Mouse (Mus musculus) forebrain, embryonic 11.5 days (tissue): ENCODE measurements around the gene Tmod4. TPM values are rescaled to one million over a fixed set of nuclear protein-coding genes. Genes with fewer than 3 reads are reported as not detected.
"Not testable (repeated sequence)": the region's sequence is repeated elsewhere in the genome, so short reads cannot be mapped to it uniquely, and the experiment has no call there.

Experiments used
- ATAC-seq: fragments of 200-750 bp; cut with Nextera tagmentation; replicated peaks from 2 replicates; pipeline ENCODE4 v1.8.0; 2017; ENCODE audit warnings: moderate TSS enrichment; ENCODE audit not compliant: low FRiP score
- DNase-seq: peaks from one replicate; pipeline ENCODE4 v3.0.0-alpha.2; 2017; ENCODE audit warnings: low spot score
- H3K27ac ChIP-seq: fragments of 300-500 bp; sonication (generic); 2 replicates; pipeline ENCODE4 v1.5.1; 2014; ENCODE audit warnings: low read depth, low read length
- H3K27me3 ChIP-seq: fragments of 300-500 bp; sonication (generic); 2 replicates; pipeline ENCODE4 v1.6.1; 2014; ENCODE audit warnings: mild to moderate bottlenecking, low read length, mixed read lengths; ENCODE audit not compliant: control insufficient read depth, insufficient read depth
- H3K36me3 ChIP-seq: fragments of 300-500 bp; sonication (generic); 2 replicates; pipeline ENCODE4 v1.6.1; 2014; ENCODE audit warnings: mild to moderate bottlenecking, low read length, moderate library complexity, mixed read lengths; ENCODE audit not compliant: control insufficient read depth, insufficient read depth
- H3K4me1 ChIP-seq: fragments of 300-500 bp; sonication (generic); replicated peaks from 2 replicates; pipeline ENCODE4 v1.6.1; 2014; ENCODE audit warnings: low read length, mixed read lengths; ENCODE audit not compliant: control insufficient read depth, insufficient read depth
- H3K4me2 ChIP-seq: fragments of 300-500 bp; sonication (generic); 2 replicates; pipeline ENCODE4 v1.6.1; 2014; ENCODE audit warnings: low read depth, mild to moderate bottlenecking, low read length, moderate library complexity, mixed read lengths; ENCODE audit not compliant: severe bottlenecking
- H3K4me3 ChIP-seq: fragments of 300-500 bp; sonication (generic); 2 replicates; pipeline ENCODE4 v1.5.1; 2014; ENCODE audit warnings: low read depth, low read length
- H3K9ac ChIP-seq: fragments of 300-500 bp; sonication (generic); 2 replicates; pipeline ENCODE4 v1.6.1; 2014; ENCODE audit warnings: low read length
- H3K9me3 ChIP-seq: fragments of 300-500 bp; sonication (generic); 2 replicates; pipeline ENCODE4 v1.6.1; 2016; ENCODE audit warnings: low read length, mixed read lengths; ENCODE audit not compliant: control insufficient read depth
- WGBS: fragments of 180-500 bp; shearing (Covaris S2); extraction: QIAGEN DNeasy Blood & Tissue Kit; methylation state at CpG from one replicate; pipeline ENCODE4 v1.1.7; 2014; 5-methylcytosine and 5-hydroxymethylcytosine counted together
- polyA plus RNA-seq: library from polyadenylated mRNA; unstranded; fragments of >200 nt; fragmentation: Nextera tagmentation; extraction: Ambion mirVana; gene quantifications from 2 replicates; pipeline ENCODE4 v1.2.1, GENCODE M21; 2014

Gene Tmod4
- polyA plus RNA-seq, 1 experiment from 2014 or later, result 0.75 TPM

GRCm38 (mm10) chr3:95110911-95111726, 13.2 kb upstream of the Tmod4 start, which contains the start of gene Vps72:
Gene Vps72, plus strand, starts transcription at chr3:95111022.
- H3K9ac ChIP-seq, result peak within 1 kb of the TSS; percentile 94
- H3K4me2 ChIP-seq, result peak within 1 kb of the TSS; percentile 39
- H3K36me3 ChIP-seq, result no peaks in the 10 kb centered on the region; the same call in 1 of the 2 replicates
- peak within 1 kb of the TSS; percentile 96 for H3K27ac ChIP-seq
- no peaks in the 10 kb centered on the region for H3K27me3 ChIP-seq
- peak within 1 kb of the TSS; percentile 72 for H3K4me3 ChIP-seq
- peaks cover 7% of the 10 kb centered on the region for H3K4me1 ChIP-seq
- ATAC-seq (peak; percentile 78), DNase-seq (peak; percentile 93)
- no peaks in the 10 kb centered on the region for H3K9me3 ChIP-seq
- under 1% methylated on average over 53 of the region's 54 CpGs for WGBS

DNA sequence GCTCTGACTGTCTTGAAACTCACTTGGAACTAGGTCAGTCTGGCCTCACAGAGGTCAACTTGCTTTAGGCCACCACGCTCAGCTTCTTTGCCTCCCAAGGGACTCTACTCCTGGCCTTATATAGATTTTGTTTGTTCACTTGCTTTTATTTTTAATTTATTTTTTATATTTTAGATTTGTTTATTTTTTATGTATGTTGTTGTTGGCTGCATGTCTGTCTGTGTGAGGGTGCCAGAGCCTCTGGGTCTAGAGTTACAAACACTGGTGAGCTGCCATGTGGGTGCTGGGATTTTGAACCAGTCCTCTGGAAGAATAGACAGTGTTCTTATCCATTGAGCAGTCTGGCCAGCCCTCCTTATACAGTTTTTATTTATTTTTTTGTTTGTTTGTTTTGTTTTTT, 11.5 kb upstream of the Tmod4 start:
- WGBS, result 97% methylated on average over 1 of the region's 1 CpGs
- no peaks in the 10 kb centered on the region for H3K27me3 ChIP-seq
- no peak overlapping the region for H3K4me3 ChIP-seq
- no peak for ATAC-seq
- peaks cover 7% of the 10 kb centered on the region for H3K4me1 ChIP-seq
- no peaks in the 10 kb centered on the region; the same call in 1 of the 2 replicates for H3K36me3 ChIP-seq
- H3K27ac ChIP-seq, result no peak overlapping the region
- H3K9me3 ChIP-seq, result no peaks in the 10 kb centered on the region
- H3K9ac ChIP-seq, result no peak overlapping the region
- DNase-seq, result no peak
- H3K4me2 ChIP-seq, result peak overlapping the region; percentile 40; the same call in 1 of the 2 replicates

GRCm38 (mm10) chr3:95117751-95118150, 6.5 kb upstream of the Tmod4 start:
- Histone ChIP-seq H3K4me3 (no peak overlapping the region), H3K9ac (no peak overlapping the region), H3K4me2 (no peak overlapping the region), H3K36me3 (peaks cover 28% of the 10 kb centered on the region), H3K27ac (no peak overlapping the region), H3K9me3 (no peaks in the 10 kb centered on the region), H3K27me3 (no peaks in the 10 kb centered on the region), H3K4me1 (no peaks in the 10 kb centered on the region)
- DNase-seq (no peak), ATAC-seq (no peak)
- WGBS, result 88% methylated on average over 2 of the region's 2 CpGs

GRCm38 (mm10) chr3:95121580-95121979, 2.7 kb upstream of the Tmod4 start:
- ATAC-seq, result no peak

GRCm38 (mm10) chr3:95124972-95125371, 696 bp downstream of the Tmod4 start:
- no peaks in the 10 kb centered on the region for H3K4me1 ChIP-seq
- H3K4me3 ChIP-seq, result no peak overlapping the region
- DNase-seq (no peak), ATAC-seq (no peak)
- H3K36me3 ChIP-seq, result peaks cover 19% of the 10 kb centered on the region
- no peak overlapping the region for H3K27ac ChIP-seq
- H3K9ac ChIP-seq, result no peak overlapping the region
- H3K27me3 ChIP-seq, result no peaks in the 10 kb centered on the region
- WGBS, result 68% methylated on average over 5 of the region's 5 CpGs
- H3K9me3 ChIP-seq, result no peaks in the 10 kb centered on the region
- H3K4me2 ChIP-seq, result no peak overlapping the region

More at GRCm38 (mm10) chr3:95121580-95121979, 2.7 kb upstream of the Tmod4 start:
- H3K9ac ChIP-seq, result no peak overlapping the region
- no peaks in the 10 kb centered on the region for H3K27me3 ChIP-seq
- no peaks in the 10 kb centered on the region for H3K9me3 ChIP-seq
- no peak for DNase-seq
- peaks cover 28% of the 10 kb centered on the region for H3K36me3 ChIP-seq
- no peaks in the 10 kb centered on the region for H3K4me1 ChIP-seq
- H3K4me2 ChIP-seq, result no peak overlapping the region
- WGBS, result 90% methylated on average over 6 of the region's 6 CpGs
- no peak overlapping the region for H3K27ac ChIP-seq
- H3K4me3 ChIP-seq, result no peak overlapping the region

DNA sequence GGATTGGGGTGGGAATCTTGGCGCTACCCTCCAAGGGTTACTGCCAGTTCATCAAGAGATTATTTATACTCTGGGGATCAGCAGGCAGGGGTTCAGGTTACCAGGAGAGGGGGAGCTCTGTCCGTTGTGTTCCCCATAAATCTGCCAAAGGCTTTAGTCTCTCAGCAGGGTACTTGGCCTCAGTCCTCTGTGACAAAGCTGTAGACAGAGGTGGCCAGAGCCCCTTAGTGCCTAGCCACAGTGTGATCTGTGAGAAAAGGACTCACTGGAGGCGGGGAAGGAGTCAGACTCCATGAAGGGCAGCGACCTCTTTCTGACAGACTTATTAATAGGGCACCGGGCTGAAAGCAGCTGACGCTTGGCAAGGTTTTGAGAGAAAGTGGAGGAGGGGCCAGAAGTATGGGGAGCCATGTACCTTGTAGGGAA, 5.0 kb downstream of the Tmod4 start:
- ATAC-seq (no peak), DNase-seq (no peak)
- no peak overlapping the region for H3K4me3 ChIP-seq
- no peak overlapping the region for H3K4me2 ChIP-seq
- H3K27me3 ChIP-seq, result no peaks in the 10 kb centered on the region
- 0 out of 2 replicates have a peak, but pooled peaks cover 5% of the 10 kb centered on the region for H3K4me1 ChIP-seq
- WGBS, result 50% methylated on average over 6 of the region's 6 CpGs
- H3K9ac ChIP-seq, result no peak overlapping the region
- H3K9me3 ChIP-seq, result no peaks in the 10 kb centered on the region
- H3K36me3 ChIP-seq, result no peaks in the 10 kb centered on the region; the same call in 1 of the 2 replicates
- no peak overlapping the region for H3K27ac ChIP-seq

- Histone ChIP-seq H3K27me3 (no peaks in the 10 kb centered on the region), H3K4me3 (no peak overlapping the region), H3K4me2 (no peak overlapping the region), H3K9me3 (no peaks in the 10 kb centered on the region), H3K4me1 (0 out of 2 replicates have a peak, but pooled peaks cover 5% of the 10 kb centered on the region), H3K27ac (no peak overlapping the region), H3K9ac (no peak overlapping the region), H3K36me3 (no peaks in the 10 kb centered on the region; the same call in 1 of the 2 replicates)
- WGBS, result 89% methylated on average over 5 of the region's 5 CpGs
- ATAC-seq (no peak), DNase-seq (no peak)
Observed at GRCm38 (mm10) chr3:95130081-95130480, 5.8 kb downstream of the Tmod4 start.

DNA sequence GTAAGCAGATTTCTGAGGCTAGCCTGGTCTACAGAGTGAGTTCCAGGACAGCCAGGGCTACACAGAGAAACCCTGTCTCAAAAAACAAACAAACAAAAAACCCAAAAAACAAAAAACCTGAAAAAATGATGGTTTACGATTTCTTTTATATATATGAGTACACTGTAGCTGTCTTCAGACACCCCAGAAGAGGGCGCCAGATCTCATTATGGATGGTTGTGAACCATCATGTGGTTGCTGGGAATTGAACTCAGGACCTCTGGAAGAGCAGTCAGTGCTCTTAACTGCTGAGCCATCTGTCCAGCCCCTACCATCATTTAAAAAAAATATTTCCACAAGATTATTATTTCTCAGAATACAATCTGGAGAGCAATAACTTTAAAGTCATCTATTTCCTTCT, 8.1 kb downstream of the Tmod4 start:
- not testable (repeated sequence) for ATAC-seq, H3K4me3 ChIP-seq
- 75% methylated on average over 2 of the region's 2 CpGs for WGBS

More for the DNA sequence above, 8.1 kb downstream of the Tmod4 start:
- H3K27ac ChIP-seq, H3K36me3 ChIP-seq, H3K9me3 ChIP-seq, H3K4me2 ChIP-seq, H3K4me1 ChIP-seq, DNase-seq, H3K27me3 ChIP-seq, H3K9ac ChIP-seq: not testable (repeated sequence)
